Mouse (Mus musculus) MEL (cell line): ENCODE measurements around the gene Spns2. TPM values are rescaled to one million over a fixed set of nuclear protein-coding genes. Genes with fewer than 3 reads are reported as not detected.

ENCODE experiments used
- DNase-seq: peaks from one replicate; pipeline ENCODE4 v3.0.0; 2011; ENCODE audit warnings: low read depth, low spot score
- H3K27ac ChIP-seq: 2 replicates; pipeline ENCODE4 v1.5.1; 2012; ENCODE audit warnings: low read depth, mild to moderate bottlenecking, control low read depth, low read length, moderate library complexity; ENCODE audit not compliant: control insufficient read depth
- H3K27me3 ChIP-seq, 2 experiments: fragments of 150-350 bp in 1 of 2; sonication (generic) in 1 of 2; 2 replicates each; pipeline ENCODE4 v1.6.1; 2012; ENCODE audit warnings: low read length in 2 of 2, mild to moderate bottlenecking in 2 of 2, improper control_type of control experiment in 1 of 2, moderate library complexity in 1 of 2; ENCODE audit not compliant: insufficient read depth in 2 of 2, control insufficient read depth in 1 of 2
- H3K36me3 ChIP-seq, 2 experiments: 2 replicates each; pipeline ENCODE4 v1.6.1; 2012 to 2014; ENCODE audit warnings: low read length in 2 of 2, improper control_type of control experiment in 1 of 2, inconsistent platforms in 1 of 2, mild to moderate bottlenecking in 1 of 2; ENCODE audit not compliant: insufficient read depth in 2 of 2, control insufficient read depth in 1 of 2
- H3K4me1 ChIP-seq, 2 experiments: fragments of 150-350 bp in 1 of 2; sonication (generic) in 1 of 2; 2 replicates each; pipeline ENCODE4 v1.6.1; 2012; ENCODE audit warnings: low read length in 2 of 2, improper control_type of control experiment in 1 of 2, mild to moderate bottlenecking in 1 of 2; ENCODE audit not compliant: insufficient read depth in 2 of 2, control insufficient read depth in 1 of 2
- H3K4me3 ChIP-seq, 2 experiments: fragments of 150-350 bp in 1 of 2; sonication (generic) in 1 of 2; 2 replicates each; pipeline ENCODE4 v1.5.1; 2012; ENCODE audit warnings: low read depth in 2 of 2, low read length in 2 of 2, mild to moderate bottlenecking in 2 of 2, moderate library complexity in 2 of 2, control low read depth in 1 of 2, improper control_type of control experiment in 1 of 2; ENCODE audit not compliant: control insufficient read depth in 1 of 2, insufficient read depth in 1 of 2
- H3K79me2 ChIP-seq: 2 replicates; pipeline ENCODE4 v1.6.1; 2012; ENCODE audit warnings: mild to moderate bottlenecking, low read length, moderate library complexity; ENCODE audit not compliant: control insufficient read depth, poor library complexity, insufficient read depth
- H3K9ac ChIP-seq: 2 replicates; pipeline ENCODE4 v1.6.1; 2012; ENCODE audit warnings: low read depth, mild to moderate bottlenecking, control low read depth, low read length, moderate library complexity; ENCODE audit not compliant: control insufficient read depth, poor library complexity, severe bottlenecking
- H3K9me3 ChIP-seq: fragments of 150-350 bp; sonication (generic); replicated peaks from 2 replicates; pipeline ENCODE4 v1.6.1; 2012; ENCODE audit warnings: mild to moderate bottlenecking, low read length, improper control_type of control experiment, moderate library complexity; ENCODE audit not compliant: insufficient read depth
- CHD1 ChIP-seq: IDR thresholded peaks from 2 replicates; pipeline ENCODE4 v1.6.1; 2012; ENCODE audit warnings: low read depth, mild to moderate bottlenecking, inconsistent platforms, low read length, improper control_type of control experiment
- CHD2 ChIP-seq: IDR thresholded peaks from 2 replicates; pipeline ENCODE4 v1.6.1; 2011; ENCODE audit warnings: low read length, improper control_type of control experiment
- E2F4 ChIP-seq: IDR thresholded peaks from 2 replicates; pipeline ENCODE4 v1.6.1; 2011; ENCODE audit warnings: low read depth, low read length, improper control_type of control experiment, borderline replicate concordance
- EP300 ChIP-seq, 2 experiments: IDR thresholded peaks; 2 replicates each; pipeline ENCODE4 v1.6.1; 2011; ENCODE audit warnings: improper control_type of control experiment in 2 of 2, low read length in 2 of 2, low read depth in 1 of 2, mild to moderate bottlenecking in 1 of 2
- ETS1 ChIP-seq: IDR thresholded peaks from 2 replicates; pipeline ENCODE4 v1.6.1; 2012; ENCODE audit warnings: low read depth, mild to moderate bottlenecking, inconsistent platforms, low read length, improper control_type of control experiment, moderate library complexity
- GATA1 ChIP-seq: IDR thresholded peaks from 2 replicates; pipeline ENCODE4 v1.6.1; 2011; ENCODE audit warnings: low read depth, low read length, improper control_type of control experiment
- JUND ChIP-seq: IDR thresholded peaks from 2 replicates; pipeline ENCODE4 v1.6.1; 2011; ENCODE audit warnings: low read depth, mild to moderate bottlenecking, improper control_type of control experiment, low read length
- NRF1 ChIP-seq: IDR thresholded peaks from 2 replicates; pipeline ENCODE4 v1.6.1; 2014; ENCODE audit warnings: low read depth, mild to moderate bottlenecking, inconsistent platforms, low read length, improper control_type of control experiment, moderate library complexity; ENCODE audit not compliant: poor library complexity, insufficient read depth, severe bottlenecking
- POLR2A ChIP-seq, 2 experiments: IDR thresholded peaks; 2 replicates each; pipeline ENCODE4 v1.6.1; 2011 to 2012; ENCODE audit warnings: low read length in 2 of 2, mild to moderate bottlenecking in 2 of 2, control low read depth in 1 of 2, improper control_type of control experiment in 1 of 2, low read depth in 1 of 2, moderate library complexity in 1 of 2; ENCODE audit not compliant: control insufficient read depth in 1 of 2, insufficient read depth in 1 of 2, poor library complexity in 1 of 2
- POLR2AphosphoS2 ChIP-seq: IDR thresholded peaks from 2 replicates; pipeline ENCODE4 v1.6.1; 2011; ENCODE audit warnings: low read length, improper control_type of control experiment
- RCOR1 ChIP-seq: IDR thresholded peaks from 2 replicates; pipeline ENCODE4 v1.6.1; 2012; ENCODE audit warnings: low read depth, mild to moderate bottlenecking, inconsistent platforms, low read length, improper control_type of control experiment
- SMC3 ChIP-seq: IDR thresholded peaks from 2 replicates; pipeline ENCODE4 v1.6.1; 2011; ENCODE audit warnings: low read depth, low read length, improper control_type of control experiment
- TAL1 ChIP-seq: IDR thresholded peaks from 2 replicates; pipeline ENCODE4 v1.6.1; 2012; ENCODE audit warnings: mild to moderate bottlenecking, inconsistent platforms, low read length, moderate library complexity, mixed read lengths
- polyA plus RNA-seq, 2 experiments: library from polyadenylated mRNA; stranded (reverse) in 1 of 2; unstranded in 1 of 2; fragments of >175 nt in 1 of 2; fragments of >200 nt in 1 of 2; gene quantifications; 2 replicates each; pipeline versions ENCODE4 v1.2.1 to v1.2.4; 2012; ENCODE audit warnings: low replicate concordance in 2 of 2, low read depth in 1 of 2; ENCODE audit not compliant: insufficient read length in 2 of 2, insufficient read depth in 1 of 2, missing spikeins in 1 of 2
- total RNA-seq: library from RNA; depleted of rRNA; stranded (reverse); fragments of 300-350 nt; gene quantifications from 2 replicates; pipeline ENCODE4 v1.2.3, GENCODE M21; 2012

Spns2 gene
- total and polyA plus RNA-seq, 3 experiments = 0.58 to 3.0 TPM; not detected in 1

DNA sequence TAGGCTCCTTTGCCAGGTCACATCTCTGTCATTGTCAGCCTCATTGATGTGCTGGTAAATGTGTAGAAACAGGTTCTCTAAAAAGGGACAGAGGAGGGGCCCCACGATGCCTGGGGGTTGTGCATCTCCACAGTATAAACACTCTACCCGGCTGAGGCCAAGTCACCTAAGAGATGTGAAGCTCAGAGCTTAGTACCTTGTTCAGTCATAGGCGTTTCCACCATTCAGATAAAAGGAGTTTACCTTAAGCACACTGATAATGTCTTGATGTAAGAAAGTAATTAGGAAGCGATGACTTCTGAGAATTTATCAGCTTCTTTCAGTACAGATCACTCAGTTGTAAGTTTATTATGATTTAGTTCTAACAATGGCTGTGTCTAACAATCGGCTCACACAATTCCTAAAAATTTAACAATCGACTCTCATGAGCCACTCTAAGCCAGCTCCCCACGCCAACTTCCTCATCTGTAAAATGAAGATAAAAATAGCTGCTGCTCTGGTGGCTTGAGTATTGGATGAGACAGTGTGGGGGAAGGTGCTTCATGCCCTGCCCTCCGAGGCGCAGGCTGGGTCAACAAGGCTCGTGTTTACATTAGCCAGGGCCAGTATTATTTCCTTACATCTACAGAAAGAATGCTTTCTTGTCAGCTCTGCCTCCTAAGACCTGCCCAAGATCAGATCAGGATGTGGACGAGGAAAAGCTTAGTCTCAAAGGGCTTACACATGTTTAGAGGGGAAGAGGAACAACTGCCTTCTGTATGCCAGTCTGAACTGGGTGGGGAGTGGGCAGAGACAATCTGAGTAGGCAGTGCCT, 22.8 kb downstream of the Spns2 start (continued):
- TF ChIP-seq NRF1 = no peak
- no peak for TF ChIP-seq SMC3
- TF ChIP-seq E2F4 = no peak
- no peak for TF ChIP-seq JUND
- no peak for TF ChIP-seq CHD2
- TF ChIP-seq GATA1 = peak; percentile 44; the same call in 1 of the 2 replicates
- no peak for TF ChIP-seq RCOR1
- TF ChIP-seq POLR2AphosphoS2 = no peak
- TF ChIP-seq TAL1 = peak; percentile 60
- TF ChIP-seq CHD1 = no peak

DNA sequence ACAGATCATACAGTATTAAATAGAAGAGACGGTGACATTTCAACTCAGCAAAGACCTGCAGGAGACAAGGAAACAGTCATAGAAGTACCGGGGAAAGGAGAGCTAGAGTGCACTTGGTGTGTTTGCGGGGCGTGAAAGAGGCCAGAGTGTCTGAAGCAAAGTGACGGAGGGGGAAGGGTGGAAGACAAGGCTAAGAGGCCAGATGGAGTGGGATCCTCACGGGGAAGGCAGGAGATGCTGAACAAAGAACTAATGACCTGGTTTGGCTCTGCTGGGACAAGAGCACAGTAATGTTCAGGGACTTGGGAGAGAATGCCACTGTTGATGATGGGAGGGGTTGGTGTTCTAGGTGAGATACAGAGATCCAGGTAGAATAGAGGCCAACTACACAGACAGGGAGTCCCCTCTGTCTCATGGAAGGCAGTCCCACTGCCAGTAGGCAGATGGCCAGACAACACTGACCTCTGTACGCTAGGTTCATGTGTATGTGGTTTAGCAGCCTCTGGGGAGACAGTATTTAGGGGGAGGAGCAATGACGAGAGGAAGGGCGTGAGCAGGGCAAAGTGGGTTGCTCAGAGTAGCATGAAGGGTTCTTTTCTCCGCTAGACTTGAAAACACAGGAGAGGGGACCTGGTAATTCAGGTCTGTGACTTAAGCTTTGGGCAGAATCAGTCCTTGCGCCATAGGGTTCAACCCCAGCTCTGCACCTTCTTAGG, 23.6 kb downstream of the Spns2 start:
- DNase-seq = peak; percentile 68
- Histone ChIP-seq H3K4me1 (peaks cover 16 to 50% of the 10 kb centered on the region in 2 experiments), H3K4me3 (peak overlapping the region; percentile 31 to 35), H3K27me3 (no peaks in the 10 kb centered on the region), H3K9ac (peak overlapping the region; percentile 44), H3K27ac (peak overlapping the region; percentile 89), H3K36me3 (peaks cover 0 to 26% of the 10 kb centered on the region in 2 experiments; a peak in 2 of 4 replicates), H3K9me3 (no peaks in the 10 kb centered on the region), H3K79me2 (no peaks in the 10 kb centered on the region)
- TF ChIP-seq POLR2A (IDR thresholded peaks at IDR 0.05; ENCODE audit: control insufficient read depth in 1 of 2, insufficient read depth in 1 of 2, low read depth in 1 of 2, low read length in 2 of 2, poor library complexity in 1 of 2) (0 out of 4 replicates have a peak, but pooled peaks of 1 of the 2 experiments have one; percentile 12), ETS1 (no peak)

DNA sequence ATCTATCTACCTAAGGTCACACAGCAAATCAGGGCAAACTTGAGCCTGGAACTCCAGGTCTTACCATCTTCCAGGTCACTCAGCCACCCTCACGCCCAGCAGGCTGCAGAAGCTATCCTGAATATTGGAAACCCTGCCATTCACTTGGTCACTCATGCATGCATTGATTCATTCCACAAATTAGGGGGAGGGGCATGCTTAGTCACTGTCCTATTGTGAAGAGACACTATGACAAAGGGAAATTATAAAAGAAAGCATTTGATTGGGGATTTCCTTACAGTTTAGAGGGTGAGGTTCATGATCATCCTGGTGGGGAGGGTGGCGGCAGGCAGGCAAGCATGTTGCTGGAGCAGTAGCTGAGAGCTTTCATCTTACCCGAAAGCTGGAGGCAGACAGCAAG, 24.9 kb downstream of the Spns2 start:
- Histone ChIP-seq H3K27me3 (no peaks in the 10 kb centered on the region), H3K9ac (no peak overlapping the region), H3K4me1 (peaks cover 16 to 42% of the 10 kb centered on the region in 2 experiments), H3K27ac (no peak overlapping the region), H3K79me2 (no peaks in the 10 kb centered on the region), H3K9me3 (no peaks in the 10 kb centered on the region), H3K4me3 (no peak overlapping the region), H3K36me3 (peaks cover 0 to 22% of the 10 kb centered on the region in 2 experiments; a peak in 2 of 4 replicates)
- DNase-seq = no peak
- no peak for TF ChIP-seq CHD2
- TF ChIP-seq EP300 (IDR thresholded peaks at IDR 0.05; ENCODE audit: low read depth in 1 of 2, low read length in 2 of 2) = no peak
- no peak for TF ChIP-seq JUND
